Mouse (Mus musculus) lung, adult 18-20 months (tissue): ENCODE measurements around the gene Nbeal1.
A peak's percentile ranks its signal among the peaks of the same experiment; 100 is the strongest.
"Not testable (repeated sequence)": the region's sequence is repeated elsewhere in the genome, so short reads cannot be mapped to it uniquely, and the experiment has no call there.

Experiments
- DNase-seq, 2 experiments: peaks; one replicate each; pipeline ENCODE4 v3.0.0; 2022; ENCODE audit warnings: mixed read lengths in 2 of 2

The Nbeal1 gene

DNA sequence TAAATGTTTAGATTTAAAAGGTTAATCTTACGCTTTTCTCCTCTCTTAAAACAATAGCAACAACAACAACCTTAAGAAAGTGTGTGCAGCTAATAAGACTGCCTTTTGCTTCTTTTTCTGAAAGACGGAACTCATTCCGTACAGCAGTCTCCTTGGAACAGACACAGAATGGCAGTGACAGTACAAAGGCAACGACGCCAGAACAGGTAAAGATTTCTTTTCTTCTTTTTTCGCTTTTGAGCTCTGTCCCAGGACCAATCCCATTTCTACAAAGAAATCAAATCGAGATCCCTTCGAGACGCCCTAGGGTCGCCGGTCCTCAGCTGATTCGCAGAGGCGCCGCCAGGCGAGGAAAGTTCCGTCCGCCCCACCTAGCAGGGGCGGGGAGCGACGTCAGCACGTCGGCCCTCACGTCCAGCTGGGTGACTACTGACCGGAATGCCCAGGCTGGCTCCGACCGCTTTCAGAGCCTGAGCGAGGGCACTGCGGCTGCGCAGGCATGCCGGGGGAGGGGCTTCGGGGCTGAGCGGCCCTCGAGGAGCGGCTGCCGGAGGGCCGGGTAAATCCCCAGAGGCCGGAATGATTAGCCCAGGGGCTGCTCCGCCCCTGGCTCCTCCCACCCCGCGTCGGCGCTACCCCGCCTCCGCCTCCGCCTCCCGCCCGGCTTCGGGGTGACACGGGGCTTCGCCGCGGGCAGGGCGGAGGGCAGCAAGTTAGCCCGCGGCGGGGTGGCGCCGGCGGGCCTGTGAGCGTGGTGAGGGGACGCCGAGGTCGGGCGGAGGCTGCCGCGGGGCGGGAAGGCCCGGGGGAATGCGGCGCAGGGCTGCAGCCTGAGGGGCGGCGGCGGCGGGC, at the start of gene Nbeal1:
Nbeal1 (plus strand) TSS at position 668 of the 852 bp plus-strand sequence.
- DNase-seq = peak; percentile 99 to 100

DNA sequence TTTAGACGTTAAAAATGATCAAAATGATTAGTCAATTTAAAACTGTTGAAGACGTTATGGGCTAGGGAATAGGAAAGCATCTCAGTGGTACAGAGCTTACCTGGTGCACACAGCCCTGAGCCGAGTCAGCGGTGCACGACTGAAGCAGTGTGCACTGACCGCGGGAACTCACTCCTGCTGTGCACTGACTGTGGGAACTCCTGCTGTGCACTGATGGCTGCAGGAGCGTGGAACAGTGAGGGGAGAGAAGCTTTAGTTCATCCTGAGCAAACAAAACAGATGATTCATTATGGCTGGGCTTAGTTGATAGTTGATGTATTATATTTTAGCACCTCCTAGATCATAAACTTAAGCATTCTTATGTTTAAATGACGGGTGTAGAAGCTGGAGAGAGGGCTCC, 43.1 kb upstream of the Nbeal1 start:
- no peak for DNase-seq

DNA sequence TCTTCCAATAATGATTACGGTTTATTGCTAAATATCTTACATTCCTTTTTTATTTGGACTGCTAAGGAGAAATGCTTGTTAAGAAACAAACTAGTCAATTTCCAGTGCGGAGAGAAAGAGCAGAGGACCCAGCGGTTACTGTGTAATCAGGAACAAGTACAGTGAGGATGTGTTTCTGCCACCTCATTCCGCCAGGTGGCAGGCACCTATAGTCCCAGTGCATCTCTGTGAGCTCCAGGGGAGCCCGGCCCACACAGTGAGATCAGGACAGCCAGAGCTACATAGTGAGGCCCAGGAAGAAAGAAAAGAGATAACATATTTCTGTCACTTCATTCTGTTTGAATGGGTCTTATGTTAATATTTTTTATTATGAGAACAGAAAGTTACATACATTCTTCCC, 27.7 kb upstream of the Nbeal1 start:
- DNase-seq = no peak

DNA sequence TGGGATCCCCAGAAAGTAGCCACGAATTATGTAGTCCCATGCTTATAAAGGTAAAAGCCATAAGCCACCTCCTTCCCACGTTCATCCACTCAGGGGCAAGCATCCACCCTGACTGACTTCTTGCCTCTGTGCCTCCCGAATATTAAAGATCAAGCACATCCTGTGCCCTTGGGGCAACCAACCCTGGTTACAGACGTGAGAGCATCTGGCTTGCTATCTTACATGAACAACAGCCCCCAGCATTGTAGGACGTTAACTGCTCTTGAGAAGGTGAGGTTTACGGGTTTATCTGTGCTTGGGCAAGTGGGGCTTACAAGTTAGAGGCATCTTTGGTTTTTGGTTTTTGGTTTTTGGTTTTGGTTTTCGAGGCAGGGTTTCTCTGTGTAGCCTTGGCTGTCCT, 23.7 kb upstream of the Nbeal1 start:
- DNase-seq = no peak

DNA sequence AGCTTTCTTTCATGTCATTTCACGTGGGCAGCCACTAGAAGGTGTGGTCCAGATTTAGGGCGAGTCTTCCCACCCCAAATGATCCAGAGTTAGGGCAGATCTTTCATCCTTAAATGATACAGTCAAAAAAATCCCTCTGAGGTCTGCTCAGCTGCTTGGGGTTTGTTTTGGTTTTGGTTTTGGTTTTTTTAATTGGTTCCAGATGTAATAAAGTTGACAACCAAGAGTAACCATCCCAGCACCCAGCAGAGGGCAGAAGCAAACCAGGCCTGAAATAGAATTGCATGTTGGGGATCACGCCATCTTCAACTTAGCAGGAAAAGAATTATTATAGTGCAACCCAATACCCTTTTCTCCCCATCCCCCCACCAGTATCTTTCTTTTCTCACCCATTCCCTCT, 22.0 kb upstream of the Nbeal1 start:
- DNase-seq = peak; percentile 34 to 52

- no peak for DNase-seq
Measured at GRCm38 (mm10) chr1:60163676-60164075, 16.7 kb upstream of the Nbeal1 start.

GRCm38 (mm10) chr1:60169626-60170025, 10.8 kb upstream of the Nbeal1 start:
- no peak for DNase-seq

DNA sequence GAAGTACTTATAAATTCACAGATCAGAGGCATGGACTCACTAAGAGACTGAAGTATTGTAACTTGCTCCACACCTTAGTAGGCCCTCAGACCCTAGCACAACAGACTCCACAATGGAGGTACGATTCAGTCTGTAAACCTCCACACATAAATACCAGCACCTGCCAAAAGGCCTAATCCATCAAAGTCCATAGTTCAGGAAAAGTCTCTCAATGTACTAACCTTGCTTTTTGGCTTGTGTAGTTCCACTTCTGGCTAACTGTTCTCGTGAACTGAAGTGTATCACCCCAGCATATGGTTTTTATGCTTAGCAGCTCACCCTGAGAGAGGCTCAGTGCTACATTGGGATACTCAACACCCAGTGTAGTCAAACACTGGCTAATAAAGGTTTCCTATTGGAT, 10.1 kb upstream of the Nbeal1 start:
- DNase-seq = no peak

- DNase-seq = no peak
Measured at GRCm38 (mm10) chr1:60173119-60173518, 7.3 kb upstream of the Nbeal1 start.

- not testable (repeated sequence) for DNase-seq
Measured at GRCm38 (mm10) chr1:60177814-60178213, 2.6 kb upstream of the Nbeal1 start.

GRCm38 (mm10) chr1:60179376-60179775, 1.0 kb upstream of the Nbeal1 start:
- DNase-seq = no peak

- DNase-seq = peak; percentile 65 to 73
Measured at GRCm38 (mm10) chr1:60180784-60181221, 404 bp downstream of the Nbeal1 start.

GRCm38 (mm10) chr1:60188454-60188853, 8.1 kb downstream of the Nbeal1 start:
- no peak for DNase-seq

GRCm38 (mm10) chr1:60196813-60197212, 16.4 kb downstream of the Nbeal1 start:
- DNase-seq = no peak

GRCm38 (mm10) chr1:60199006-60199405, 18.6 kb downstream of the Nbeal1 start:
- peak in 1 of 2 experiments; percentile 15 for DNase-seq

DNA sequence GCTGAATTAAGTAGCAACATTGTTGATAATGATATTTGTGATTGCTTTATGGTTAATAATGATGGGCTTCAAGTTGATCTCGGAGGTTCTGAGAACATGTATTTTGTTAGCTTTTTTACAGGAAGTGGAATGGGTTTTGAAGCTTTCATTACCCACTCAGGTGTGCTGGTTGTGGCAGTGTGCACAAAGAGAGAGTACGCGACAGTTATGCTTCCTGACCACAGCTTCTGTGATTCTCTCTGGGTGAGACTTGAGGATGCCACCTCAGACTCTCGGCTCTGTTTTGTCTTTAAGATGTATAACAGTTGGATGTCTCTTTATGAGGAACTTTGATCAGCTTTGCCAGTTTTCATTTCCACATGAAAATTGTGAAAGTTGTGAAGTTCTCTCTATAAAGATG, 55.9 kb downstream of the Nbeal1 start:
- no peak for DNase-seq

DNA sequence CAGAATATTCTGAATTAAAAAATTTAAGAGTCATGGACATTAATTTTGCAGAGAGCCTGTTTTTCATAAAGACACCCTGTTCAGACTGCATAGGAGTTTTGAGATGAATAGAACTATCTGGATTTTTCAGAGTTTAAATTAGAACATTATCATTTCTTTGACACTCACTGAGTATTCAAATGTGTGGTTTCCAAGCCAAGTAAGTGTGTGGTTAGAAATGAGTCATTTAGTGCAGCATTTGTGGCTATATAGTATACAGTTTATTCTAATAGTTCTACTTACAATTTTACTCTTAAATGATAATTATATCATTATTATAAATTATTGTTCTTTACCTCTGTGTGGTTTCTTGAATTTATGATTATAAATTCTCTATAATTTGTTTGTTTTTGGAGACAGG, 60.0 kb downstream of the Nbeal1 start:
- DNase-seq = no peak

- DNase-seq = no peak
Measured at GRCm38 (mm10) chr1:60268113-60268512, 87.7 kb downstream of the Nbeal1 start.

GRCm38 (mm10) chr1:60269314-60269713, 88.9 kb downstream of the Nbeal1 start:
- no peak for DNase-seq

DNA sequence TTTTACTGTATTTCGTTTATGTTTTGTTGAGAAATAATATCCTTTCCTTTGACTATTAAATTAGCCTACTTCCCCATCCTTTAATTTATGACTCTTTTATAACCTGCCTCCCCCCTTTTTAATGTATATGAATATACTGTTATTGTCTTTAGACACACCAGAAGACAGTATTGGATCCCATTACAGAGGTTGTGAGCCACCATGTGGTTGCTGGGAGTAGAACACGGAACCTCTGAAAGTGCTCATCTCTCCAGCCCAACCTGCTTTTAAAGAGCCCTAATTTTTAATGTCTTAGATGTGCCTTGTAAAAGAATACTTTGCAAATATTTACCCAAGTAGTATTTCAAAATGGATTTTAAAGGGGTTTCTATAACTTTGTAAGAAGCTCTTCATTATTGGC, 92.1 kb downstream of the Nbeal1 start:
- DNase-seq = peak in 1 of 2 experiments; percentile 1

DNA sequence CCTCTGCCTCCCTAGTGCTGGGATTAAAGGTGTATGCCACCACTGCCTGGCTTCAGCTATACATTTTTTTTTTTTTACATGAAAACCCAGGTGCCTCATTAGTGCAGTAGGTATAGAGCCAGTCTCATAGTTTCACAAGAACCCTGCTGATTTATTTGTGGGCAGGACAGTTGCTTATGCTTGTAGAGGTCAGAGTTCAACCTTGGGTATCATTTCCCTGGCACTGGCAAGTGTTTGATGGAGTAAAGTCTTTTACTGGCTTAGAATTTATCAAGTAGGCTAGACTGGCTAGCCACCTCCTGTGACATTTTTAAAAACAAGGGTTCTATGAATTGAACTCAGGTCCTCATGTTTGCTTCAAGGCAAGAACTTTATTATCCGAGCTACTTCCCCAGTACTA, 113.5 kb downstream of the Nbeal1 start:
- DNase-seq = no peak

GRCm38 (mm10) chr1:60342808-60343629, 162.6 kb downstream of the Nbeal1 start, which contains the start of gene Cyp20a1:
TSS of gene Cyp20a1 (plus strand) at chr1:60343323.
- DNase-seq = peak; percentile 91 to 93

- no peak for DNase-seq
Measured at GRCm38 (mm10) chr1:60343630-60344455, 163.4 kb downstream of the Nbeal1 start.
